Mouse (Mus musculus): ENCODE results near the gene Hmg20a.

- TF ChIP-seq CTCF (IDR thresholded peaks at IDR 0.05; ENCODE audit: extremely low read depth, insufficient read depth, low read length): no peak
- TF ChIP-seq POLR2A (IDR thresholded peaks at IDR 0.05; ENCODE audit: extremely low read depth, insufficient read depth, low read length): no peak
These were observed 69.2 kb downstream of the Hmg20a start for GRCm38 (mm10) chr9:56487651-56488050.
